Mouse (Mus musculus) skeletal muscle tissue, adult 2 months (tissue): ENCODE results near the gene Myh13.

ENCODE experiments used
- DNase-seq: peaks from one replicate; pipeline ENCODE4 v3.0.0-alpha.2; 2012; ENCODE audit warnings: low read depth, low spot score

Myh13 gene

DNA sequence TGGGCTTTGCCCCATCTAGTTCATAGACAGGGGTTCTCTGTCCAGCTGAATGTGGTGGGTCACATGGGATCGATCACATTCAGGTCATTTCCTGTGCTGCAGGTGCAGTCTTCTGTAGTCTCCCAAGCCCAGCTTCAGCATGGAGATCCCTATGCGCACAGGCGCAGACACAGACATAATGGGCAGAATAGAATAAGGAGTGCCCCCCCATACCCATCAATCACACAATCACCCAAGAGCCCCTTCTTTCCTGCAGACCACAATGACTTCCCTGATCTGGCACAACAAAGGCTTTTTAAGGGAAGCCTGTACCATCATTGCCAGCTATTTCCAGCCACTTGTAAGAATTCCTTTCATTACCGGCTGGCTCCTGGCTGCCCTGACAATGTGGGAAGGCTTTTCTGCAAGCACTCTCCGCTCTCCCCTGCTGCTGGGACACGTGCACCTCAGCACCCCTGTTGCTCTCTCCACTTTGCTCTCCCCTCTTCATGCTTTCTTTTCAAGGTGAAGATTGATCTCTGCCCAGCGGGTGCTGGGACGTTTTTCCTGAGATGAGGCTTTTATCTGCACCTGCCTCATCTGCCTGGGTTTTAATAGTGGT, 65.5 kb downstream of the Myh13 start:
- DNase-seq = no peak

DNA sequence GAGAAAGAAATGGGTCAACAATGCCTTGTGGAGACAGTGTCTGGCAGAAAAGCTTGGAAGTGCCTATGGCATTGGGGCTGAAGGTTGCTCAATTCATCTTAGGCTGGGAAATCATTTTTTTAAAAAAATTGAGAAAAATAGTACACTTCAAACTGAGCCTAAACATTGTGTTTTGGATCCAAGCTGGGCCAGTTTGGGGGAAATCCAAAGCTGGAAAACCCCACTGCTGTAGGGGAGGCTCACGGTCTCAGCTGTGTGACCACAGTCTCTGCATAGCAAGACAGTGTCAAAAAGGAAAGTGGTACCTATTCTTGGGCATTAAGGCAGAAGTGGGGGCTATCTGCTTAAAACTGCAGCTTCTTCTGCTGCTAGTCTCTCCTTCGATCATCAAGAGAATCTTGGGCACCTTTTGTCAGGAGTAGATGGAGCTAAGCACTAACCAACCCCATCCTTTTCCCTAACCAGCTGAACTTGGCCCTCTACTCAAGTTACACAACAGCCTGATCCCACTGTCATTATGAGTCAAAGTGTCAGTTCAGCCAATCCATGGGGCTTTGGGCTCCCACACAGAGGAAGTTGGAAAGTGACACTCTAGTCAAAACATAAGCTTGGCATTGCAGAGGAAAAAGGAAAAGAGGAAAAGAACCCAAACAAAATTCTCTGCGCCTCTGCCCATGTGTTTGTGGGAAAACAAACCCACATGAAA, 69.4 kb downstream of the Myh13 start:
- DNase-seq = no peak

GRCm38 (mm10) chr11:67392369-67392768, 70.9 kb downstream of the Myh13 start:
- no peak for DNase-seq

- DNase-seq = no peak
Observed at GRCm38 (mm10) chr11:67400956-67401355, 79.5 kb downstream of the Myh13 start.

GRCm38 (mm10) chr11:67414346-67414940, 93.0 kb downstream of the Myh13 start:
- DNase-seq = no peak
